Mouse (Mus musculus): ENCODE measurements at regions not wholly inside any gene's neighbourhood (a gene's known extent, or its start where the extent isn't known, plus 50 kb on each side); places are given as distances from the start of the nearest gene placed in this dataset.

GRCm38 (mm10) chr11:111537654-111538053, 471.7 kb downstream of the Kcnj2 start:
- no peak for TF ChIP-seq POLR2A (IDR thresholded peaks at IDR 0.05; ENCODE audit: extremely low read depth, insufficient read depth, low read length)
- TF ChIP-seq CTCF (IDR thresholded peaks at IDR 0.05; ENCODE audit: low read depth, low read length): peak; percentile 22; the same call in 1 of the 2 replicates
